Mouse (Mus musculus) forebrain, embryonic 10.5 days (tissue): ENCODE data around the gene Phf21b. TPM values are rescaled to one million over a fixed set of nuclear protein-coding genes. Genes with fewer than 3 reads are reported as not detected.

Source experiments
- DNase-seq: peaks from one replicate; pipeline ENCODE4 v3.0.0-alpha.2; 2017; ENCODE audit warnings: low spot score; ENCODE audit errors: extremely low spot score
- H3K27ac ChIP-seq: fragments of 300-500 bp; sonication (generic); 2 replicates; pipeline ENCODE4 v1.5.1; 2016; ENCODE audit warnings: mild to moderate bottlenecking
- H3K27me3 ChIP-seq: fragments of 300-500 bp; sonication (generic); 2 replicates; pipeline ENCODE4 v1.6.1; 2016; ENCODE audit warnings: mild to moderate bottlenecking; ENCODE audit not compliant: poor library complexity, severe bottlenecking
- H3K36me3 ChIP-seq: fragments of 300-500 bp; sonication (generic); replicated peaks from 2 replicates; pipeline ENCODE4 v1.6.1; 2016; ENCODE audit warnings: mild to moderate bottlenecking, moderate library complexity
- H3K4me1 ChIP-seq: fragments of 300-500 bp; sonication (generic); 2 replicates; pipeline ENCODE4 v1.6.1; 2016
- H3K4me3 ChIP-seq: fragments of 300-500 bp; sonication (generic); 2 replicates; pipeline ENCODE4 v1.5.1; 2016; ENCODE audit warnings: mild to moderate bottlenecking, moderate library complexity
- H3K9me3 ChIP-seq: fragments of 300-500 bp; sonication (generic); 2 replicates; pipeline ENCODE4 v1.6.1; 2016; ENCODE audit warnings: mild to moderate bottlenecking, moderate library complexity
- whole genome bisulfite sequencing: fragments of 180-500 bp; shearing (Covaris S2); methylation state at CpG from one replicate; pipeline ENCODE4 v1.1.7; 2016; 5-methylcytosine and 5-hydroxymethylcytosine counted together
- polyA plus RNA-seq: library from polyadenylated mRNA; unstranded; fragments of >200 nt; fragmentation: Nextera tagmentation; extraction: Ambion mirVana; gene quantifications from 2 replicates; pipeline ENCODE4 v1.2.1, GENCODE M21; 2016

The Phf21b gene
- polyA plus RNA-seq, 1 experiment from 2014 or later = 7.6 TPM

GRCm38 (mm10) chr15:84840560-84840959, 15.3 kb downstream of the Phf21b start:
- H3K27ac ChIP-seq = no peak overlapping the region
- peaks cover 62% of the 10 kb centered on the region for H3K4me1 ChIP-seq
- H3K9me3 ChIP-seq = no peaks in the 10 kb centered on the region
- WGBS = 82% methylated on average over 3 of the region's 3 CpGs
- H3K27me3 ChIP-seq = no peaks in the 10 kb centered on the region
- no peak for DNase-seq
- H3K36me3 ChIP-seq = peaks cover 32% of the 10 kb centered on the region
- H3K4me3 ChIP-seq = no peak overlapping the region

- Histone ChIP-seq H3K27ac (no peak overlapping the region), H3K4me3 (no peak overlapping the region), H3K36me3 (peaks cover 31% of the 10 kb centered on the region), H3K4me1 (peaks cover 52% of the 10 kb centered on the region), H3K27me3 (no peaks in the 10 kb centered on the region), H3K9me3 (no peaks in the 10 kb centered on the region)
- WGBS = 87% methylated on average over 3 of the region's 3 CpGs
- no peak for DNase-seq
These were observed 16.3 kb downstream of the Phf21b start for GRCm38 (mm10) chr15:84839521-84839920.

GRCm38 (mm10) chr15:84837896-84838295, 18.0 kb downstream of the Phf21b start:
- peaks cover 50% of the 10 kb centered on the region for H3K4me1 ChIP-seq

GRCm38 (mm10) chr15:84829416-84829815, 26.4 kb downstream of the Phf21b start:
- no peaks in the 10 kb centered on the region for H3K27me3 ChIP-seq
- WGBS = 16% methylated on average over 15 of the region's 15 CpGs
- peak; percentile 79 for DNase-seq
- H3K4me1 ChIP-seq = peaks cover 41% of the 10 kb centered on the region
- peaks cover 29% of the 10 kb centered on the region for H3K36me3 ChIP-seq
- H3K27ac ChIP-seq = no peak overlapping the region
- no peak overlapping the region for H3K4me3 ChIP-seq
- H3K9me3 ChIP-seq = peaks cover 8% of the 10 kb centered on the region; the same call in 1 of the 2 replicates

More at GRCm38 (mm10) chr15:84837896-84838295, 18.0 kb downstream of the Phf21b start:
- Histone ChIP-seq H3K9me3 (no peaks in the 10 kb centered on the region), H3K27ac (no peak overlapping the region), H3K4me3 (no peak overlapping the region), H3K36me3 (peaks cover 24% of the 10 kb centered on the region), H3K27me3 (no peaks in the 10 kb centered on the region)
- WGBS = 96% methylated on average over 6 of the region's 6 CpGs
- no peak for DNase-seq

- no peaks in the 10 kb centered on the region for H3K27me3 ChIP-seq
- H3K4me3 ChIP-seq = no peak overlapping the region
- 90% methylated on average over 12 of the region's 12 CpGs for WGBS
- H3K36me3 ChIP-seq = peaks cover 34% of the 10 kb centered on the region
- H3K27ac ChIP-seq = no peak overlapping the region
- H3K9me3 ChIP-seq = peaks cover 8% of the 10 kb centered on the region; the same call in 1 of the 2 replicates
- H3K4me1 ChIP-seq = peaks cover 33% of the 10 kb centered on the region
- no peak for DNase-seq
These were observed 27.2 kb downstream of the Phf21b start for GRCm38 (mm10) chr15:84828603-84829002.

- H3K27me3 ChIP-seq = no peaks in the 10 kb centered on the region
- H3K4me1 ChIP-seq = peaks cover 14% of the 10 kb centered on the region; the same call in 1 of the 2 replicates
- 89% methylated on average over 4 of the region's 4 CpGs for WGBS
- H3K4me3 ChIP-seq = no peak overlapping the region
- H3K36me3 ChIP-seq = peaks cover 46% of the 10 kb centered on the region
- DNase-seq = no peak
- peaks cover 12% of the 10 kb centered on the region; the same call in 1 of the 2 replicates for H3K9me3 ChIP-seq
- no peak overlapping the region for H3K27ac ChIP-seq
These were observed 32.8 kb downstream of the Phf21b start for GRCm38 (mm10) chr15:84823086-84823485.

GRCm38 (mm10) chr15:84820811-84821210, 35.0 kb downstream of the Phf21b start:
- H3K27me3 ChIP-seq = no peaks in the 10 kb centered on the region
- no peak overlapping the region for H3K27ac ChIP-seq
- DNase-seq = no peak
- H3K4me3 ChIP-seq = no peak overlapping the region
- H3K36me3 ChIP-seq = peaks cover 55% of the 10 kb centered on the region
- 90% methylated on average over 4 of the region's 4 CpGs for WGBS
- H3K9me3 ChIP-seq = peaks cover 10% of the 10 kb centered on the region; the same call in 1 of the 2 replicates
- H3K4me1 ChIP-seq = peaks cover 18% of the 10 kb centered on the region

GRCm38 (mm10) chr15:84818284-84818683, 37.6 kb downstream of the Phf21b start:
- H3K9me3 ChIP-seq = peaks cover 4% of the 10 kb centered on the region; the same call in 1 of the 2 replicates
- peaks cover 39% of the 10 kb centered on the region for H3K36me3 ChIP-seq
- no peak overlapping the region for H3K4me3 ChIP-seq
- peaks cover 35% of the 10 kb centered on the region for H3K4me1 ChIP-seq
- no peak for DNase-seq
- H3K27me3 ChIP-seq = no peaks in the 10 kb centered on the region
- WGBS = 90% methylated on average over 11 of the region's 11 CpGs
- H3K27ac ChIP-seq = no peak overlapping the region

- no peak for DNase-seq
These were observed 38.3 kb downstream of the Phf21b start for GRCm38 (mm10) chr15:84817589-84817988.

GRCm38 (mm10) chr15:84815171-84815570, 40.7 kb downstream of the Phf21b start:
- Histone ChIP-seq H3K36me3 (peaks cover 31% of the 10 kb centered on the region), H3K4me3 (no peak overlapping the region), H3K27ac (0 out of 2 replicates have a peak overlapping the region, but pooled peaks have one; percentile 40), H3K9me3 (no peaks in the 10 kb centered on the region), H3K27me3 (no peaks in the 10 kb centered on the region), H3K4me1 (peaks cover 48% of the 10 kb centered on the region)
- 63% methylated on average over 4 of the region's 4 CpGs for WGBS
- DNase-seq = no peak

More at GRCm38 (mm10) chr15:84817589-84817988, 38.3 kb downstream of the Phf21b start:
- Histone ChIP-seq H3K27me3 (no peaks in the 10 kb centered on the region), H3K9me3 (0 out of 2 replicates have a peak, but pooled peaks cover under 1% of the 10 kb centered on the region), H3K4me3 (no peak overlapping the region), H3K4me1 (peaks cover 42% of the 10 kb centered on the region), H3K27ac (no peak overlapping the region), H3K36me3 (peaks cover 32% of the 10 kb centered on the region)
- 79% methylated on average over 3 of the region's 3 CpGs for WGBS

- peaks cover 40% of the 10 kb centered on the region for H3K4me1 ChIP-seq
- H3K36me3 ChIP-seq = peaks cover 44% of the 10 kb centered on the region
- DNase-seq = no peak
- no peak overlapping the region for H3K4me3 ChIP-seq
- no peaks in the 10 kb centered on the region for H3K9me3 ChIP-seq
- no peak overlapping the region for H3K27ac ChIP-seq
- no peaks in the 10 kb centered on the region for H3K27me3 ChIP-seq
- WGBS = 90% methylated on average over 11 of the region's 11 CpGs
These were observed 43.0 kb downstream of the Phf21b start for GRCm38 (mm10) chr15:84812831-84813357.

GRCm38 (mm10) chr15:84811126-84811525, 44.7 kb downstream of the Phf21b start:
- Histone ChIP-seq H3K36me3 (peaks cover 45% of the 10 kb centered on the region), H3K27me3 (no peaks in the 10 kb centered on the region), H3K4me3 (no peak overlapping the region), H3K27ac (no peak overlapping the region), H3K4me1 (peaks cover 33% of the 10 kb centered on the region), H3K9me3 (no peaks in the 10 kb centered on the region)
- no peak for DNase-seq
- WGBS = 85% methylated on average over 5 of the region's 5 CpGs

GRCm38 (mm10) chr15:84809275-84809952, 46.4 kb downstream of the Phf21b start:
- WGBS = 89% methylated on average over 21 of the region's 21 CpGs
- peaks cover 16% of the 10 kb centered on the region for H3K4me1 ChIP-seq
- peaks cover 6% of the 10 kb centered on the region; the same call in 1 of the 2 replicates for H3K9me3 ChIP-seq
- no peak overlapping the region for H3K27ac ChIP-seq
- no peak for DNase-seq
- no peak overlapping the region for H3K4me3 ChIP-seq
- H3K27me3 ChIP-seq = no peaks in the 10 kb centered on the region
- H3K36me3 ChIP-seq = peaks cover 57% of the 10 kb centered on the region
